Mouse (Mus musculus): Measurements from ENCODE around the gene Lmo7. TPM values are rescaled to one million over a fixed set of nuclear protein-coding genes. Genes with fewer than 3 reads are reported as not detected.

The Lmo7 gene
- polyA plus RNA-seq, 1 experiment, result 1.7 TPM

DNA sequence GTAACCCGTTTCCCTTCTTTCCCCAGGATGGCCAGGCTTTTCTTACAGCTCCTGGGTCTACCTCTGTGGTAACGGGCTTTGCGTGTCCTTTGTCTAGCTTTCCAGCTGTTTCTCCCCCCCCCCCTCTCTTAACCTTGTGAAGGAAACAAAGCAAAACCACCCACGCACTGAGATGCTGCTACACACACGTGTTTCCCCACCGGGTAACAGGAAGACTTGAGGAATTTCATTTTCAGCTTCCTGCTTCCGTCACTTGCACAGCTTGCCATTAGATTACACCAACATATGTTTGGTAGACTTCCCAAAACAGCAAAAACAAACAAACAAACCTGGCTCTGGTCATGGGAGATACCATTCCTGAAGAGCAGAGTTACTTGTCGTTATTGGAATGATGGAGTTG lies 186.1 kb downstream of the Lmo7 start:
- TF ChIP-seq POLR2A (IDR thresholded peaks at IDR 0.05; ENCODE audit: control insufficient read depth, low read depth, low read length) (no peak), CTCF (IDR thresholded peaks at IDR 0.05; ENCODE audit: control insufficient read depth, insufficient read depth, insufficient replicate concordance, low read depth, low read length) (no peak)
- Histone ChIP-seq H3K4me3 (ENCODE audit: control insufficient read depth, low read depth, low read length) (no peak overlapping the region), H3K27me3 (ENCODE audit: control insufficient read depth, insufficient read depth, low read length) (no peaks in the 10 kb centered on the region), H3K27ac (ENCODE audit: control insufficient read depth, insufficient read depth, low read depth, low read length) (no peak overlapping the region), H3K4me1 (ENCODE audit: control insufficient read depth, insufficient read depth, low read length) (no peaks in the 10 kb centered on the region), H3K36me3 (ENCODE audit: control insufficient read depth, insufficient read depth, low read length) (no peaks in the 10 kb centered on the region)

- Histone ChIP-seq H3K27me3 (ENCODE audit: control insufficient read depth, insufficient read depth, low read length) (no peaks in the 10 kb centered on the region), H3K27ac (ENCODE audit: control insufficient read depth, insufficient read depth, low read depth, low read length) (no peak overlapping the region), H3K4me1 (ENCODE audit: control insufficient read depth, insufficient read depth, low read length) (no peaks in the 10 kb centered on the region), H3K36me3 (ENCODE audit: control insufficient read depth, insufficient read depth, low read length) (no peaks in the 10 kb centered on the region), H3K4me3 (ENCODE audit: control insufficient read depth, low read depth, low read length) (no peak overlapping the region)
- TF ChIP-seq CTCF (IDR thresholded peaks at IDR 0.05; ENCODE audit: control insufficient read depth, insufficient read depth, insufficient replicate concordance, low read depth, low read length), result no peak
- no peak for TF ChIP-seq POLR2A (IDR thresholded peaks at IDR 0.05; ENCODE audit: control insufficient read depth, low read depth, low read length)
Observed at GRCm38 (mm10) chr14:101918471-101918870, 188.7 kb downstream of the Lmo7 start.

DNA sequence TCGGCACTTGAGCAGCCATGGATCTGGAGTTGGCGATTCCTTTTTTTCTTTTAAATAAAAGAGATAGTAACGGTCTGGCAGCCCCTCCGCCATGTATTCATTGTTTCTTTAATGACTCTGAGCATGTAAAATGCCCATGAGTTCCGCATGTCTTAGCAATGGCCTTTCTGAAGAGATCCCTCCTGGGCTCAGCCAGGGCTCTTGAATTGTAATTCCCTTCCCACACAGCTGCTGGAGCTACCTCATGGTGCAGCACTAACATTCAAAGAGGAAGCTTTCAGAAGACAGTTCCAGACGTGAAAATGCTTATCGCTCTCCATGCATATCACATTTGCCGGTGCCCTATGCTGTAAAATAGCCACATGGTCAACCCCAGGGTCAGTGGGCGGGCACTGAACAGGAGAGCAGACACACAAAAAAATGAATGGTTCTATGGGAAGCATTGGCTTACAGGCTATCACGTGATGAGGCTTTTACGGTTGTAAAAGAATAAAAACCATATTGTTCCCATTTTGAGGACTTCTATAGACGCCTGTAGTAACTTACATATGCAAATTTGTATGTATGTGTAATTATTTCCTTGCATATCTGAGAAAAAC lies 198.0 kb downstream of the Lmo7 start:
- no peak for TF ChIP-seq POLR2A (IDR thresholded peaks at IDR 0.05; ENCODE audit: control insufficient read depth, low read depth, low read length)
- TF ChIP-seq CTCF (IDR thresholded peaks at IDR 0.05; ENCODE audit: control insufficient read depth, insufficient read depth, insufficient replicate concordance, low read depth, low read length), result no peak
- Histone ChIP-seq H3K27ac (ENCODE audit: control insufficient read depth, insufficient read depth, low read depth, low read length) (no peak overlapping the region), H3K27me3 (ENCODE audit: control insufficient read depth, insufficient read depth, low read length) (no peaks in the 10 kb centered on the region), H3K36me3 (ENCODE audit: control insufficient read depth, insufficient read depth, low read length) (no peaks in the 10 kb centered on the region), H3K4me3 (ENCODE audit: control insufficient read depth, low read depth, low read length) (no peak overlapping the region), H3K4me1 (ENCODE audit: control insufficient read depth, insufficient read depth, low read length) (no peaks in the 10 kb centered on the region)

GRCm38 (mm10) chr14:101930576-101931447 lies 201.1 kb downstream of the Lmo7 start:
- Histone ChIP-seq H3K4me1 (ENCODE audit: control insufficient read depth, insufficient read depth, low read length) (no peaks in the 10 kb centered on the region), H3K27ac (ENCODE audit: control insufficient read depth, insufficient read depth, low read depth, low read length) (no peak overlapping the region), H3K36me3 (ENCODE audit: control insufficient read depth, insufficient read depth, low read length) (no peaks in the 10 kb centered on the region), H3K4me3 (ENCODE audit: control insufficient read depth, low read depth, low read length) (no peak overlapping the region), H3K27me3 (ENCODE audit: control insufficient read depth, insufficient read depth, low read length) (no peaks in the 10 kb centered on the region)
- no peak for TF ChIP-seq POLR2A (IDR thresholded peaks at IDR 0.05; ENCODE audit: control insufficient read depth, low read depth, low read length)
- no peak for TF ChIP-seq CTCF (IDR thresholded peaks at IDR 0.05; ENCODE audit: control insufficient read depth, insufficient read depth, insufficient replicate concordance, low read depth, low read length)

DNA sequence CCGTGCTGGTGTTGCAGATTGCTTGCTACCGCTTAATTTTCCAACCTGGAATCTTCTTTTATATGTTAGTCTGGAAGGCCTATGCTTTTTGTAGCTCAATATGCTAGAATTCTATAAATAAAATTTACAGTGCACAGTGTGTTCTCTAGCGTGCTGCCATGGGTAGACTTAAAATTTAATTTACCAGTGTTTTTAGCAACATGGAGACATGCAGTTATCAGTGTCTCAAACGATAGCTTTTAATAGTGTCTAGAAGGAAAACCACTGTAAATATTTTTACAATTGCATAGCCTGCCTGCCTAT lies 201.6 kb downstream of the Lmo7 start:
- H3K4me3 ChIP-seq (ENCODE audit: control insufficient read depth, low read depth, low read length), result no peak overlapping the region
- no peaks in the 10 kb centered on the region for H3K27me3 ChIP-seq (ENCODE audit: control insufficient read depth, insufficient read depth, low read length)
- TF ChIP-seq CTCF (IDR thresholded peaks at IDR 0.05; ENCODE audit: control insufficient read depth, insufficient read depth, insufficient replicate concordance, low read depth, low read length) (no peak), POLR2A (IDR thresholded peaks at IDR 0.05; ENCODE audit: control insufficient read depth, low read depth, low read length) (no peak)
- no peak overlapping the region for H3K27ac ChIP-seq (ENCODE audit: control insufficient read depth, insufficient read depth, low read depth, low read length)
- no peaks in the 10 kb centered on the region for H3K4me1 ChIP-seq (ENCODE audit: control insufficient read depth, insufficient read depth, low read length)
- no peaks in the 10 kb centered on the region for H3K36me3 ChIP-seq (ENCODE audit: control insufficient read depth, insufficient read depth, low read length)

DNA sequence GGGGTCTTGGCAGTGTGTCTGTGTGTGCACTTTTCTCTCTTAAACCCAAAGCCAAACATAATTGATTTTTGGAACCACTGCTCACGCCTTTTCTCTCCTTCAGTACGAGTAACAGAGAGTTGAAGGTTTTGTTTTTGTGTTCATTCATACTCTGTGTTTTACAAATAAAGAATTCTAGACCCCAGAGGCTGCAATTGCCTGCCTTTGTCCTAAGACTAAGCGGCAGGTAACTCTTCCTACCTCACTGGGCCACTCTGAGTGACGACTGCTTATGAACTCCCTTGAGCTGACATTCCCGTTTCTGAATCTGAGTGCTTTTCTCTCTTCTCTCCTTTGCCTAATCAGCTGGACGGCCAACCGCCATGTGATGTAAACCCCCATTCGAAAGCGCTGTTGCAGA lies 203.8 kb downstream of the Lmo7 start:
- no peak overlapping the region for H3K4me3 ChIP-seq (ENCODE audit: control insufficient read depth, low read depth, low read length)
- no peak overlapping the region for H3K27ac ChIP-seq (ENCODE audit: control insufficient read depth, insufficient read depth, low read depth, low read length)
- H3K27me3 ChIP-seq (ENCODE audit: control insufficient read depth, insufficient read depth, low read length), result no peaks in the 10 kb centered on the region
- no peaks in the 10 kb centered on the region for H3K36me3 ChIP-seq (ENCODE audit: control insufficient read depth, insufficient read depth, low read length)
- TF ChIP-seq POLR2A (IDR thresholded peaks at IDR 0.05; ENCODE audit: control insufficient read depth, low read depth, low read length), result no peak
- TF ChIP-seq CTCF (IDR thresholded peaks at IDR 0.05; ENCODE audit: control insufficient read depth, insufficient read depth, insufficient replicate concordance, low read depth, low read length), result no peak
- no peaks in the 10 kb centered on the region for H3K4me1 ChIP-seq (ENCODE audit: control insufficient read depth, insufficient read depth, low read length)

- Histone ChIP-seq H3K4me1 (ENCODE audit: control insufficient read depth, insufficient read depth, low read length) (no peaks in the 10 kb centered on the region), H3K27me3 (ENCODE audit: control insufficient read depth, insufficient read depth, low read length) (no peaks in the 10 kb centered on the region), H3K27ac (ENCODE audit: control insufficient read depth, insufficient read depth, low read depth, low read length) (no peak overlapping the region), H3K36me3 (ENCODE audit: control insufficient read depth, insufficient read depth, low read length) (no peaks in the 10 kb centered on the region), H3K4me3 (ENCODE audit: control insufficient read depth, low read depth, low read length) (peak overlapping the region; percentile 40)
- TF ChIP-seq POLR2A (IDR thresholded peaks at IDR 0.05; ENCODE audit: control insufficient read depth, low read depth, low read length) (no peak), CTCF (IDR thresholded peaks at IDR 0.05; ENCODE audit: control insufficient read depth, insufficient read depth, insufficient replicate concordance, low read depth, low read length) (no peak; the same call in 1 of the 2 replicates)
Observed at GRCm38 (mm10) chr14:101942971-101943370, 213.2 kb downstream of the Lmo7 start.
